Mouse (Mus musculus) urinary bladder, adult 2 months (tissue): ENCODE measurements at regions not wholly inside any gene's neighbourhood (a gene's known extent, or its start where the extent isn't known, plus 50 kb on each side); places are given as distances from the start of the nearest gene placed in this dataset.

Source experiments
- DNase-seq: peaks from one replicate; pipeline ENCODE4 v3.0.0; 2022; ENCODE audit warnings: low spot score

- no peak for DNase-seq
Measured at GRCm38 (mm10) chr12:26631795-26632122, 162.8 kb downstream of the Cmpk2 start.

GRCm38 (mm10) chr12:26631111-26631794 lies 162.2 kb downstream of the Cmpk2 start:
- DNase-seq = no peak

GRCm38 (mm10) chr12:26621135-26621932 lies 152.3 kb downstream of the Cmpk2 start:
- no peak for DNase-seq

GRCm38 (mm10) chr12:26620501-26621134 lies 151.6 kb downstream of the Cmpk2 start:
- DNase-seq = no peak

- no peak for DNase-seq
Measured at GRCm38 (mm10) chr12:26617969-26618368, 149.0 kb downstream of the Cmpk2 start.

GRCm38 (mm10) chr12:26613086-26613705 lies 144.2 kb downstream of the Cmpk2 start:
- no peak for DNase-seq

GRCm38 (mm10) chr12:26610079-26610478 lies 141.1 kb downstream of the Cmpk2 start:
- no peak for DNase-seq

- no peak for DNase-seq
Measured at GRCm38 (mm10) chr12:26598501-26598900, 129.5 kb downstream of the Cmpk2 start.

- no peak for DNase-seq
Measured at GRCm38 (mm10) chr12:26592125-26592524, 123.1 kb downstream of the Cmpk2 start.

GRCm38 (mm10) chr12:26589091-26589490 lies 120.1 kb downstream of the Cmpk2 start:
- no peak for DNase-seq

- no peak for DNase-seq
Measured at GRCm38 (mm10) chr12:26577438-26577837, 108.4 kb downstream of the Cmpk2 start.

- DNase-seq = no peak
Measured at GRCm38 (mm10) chr12:26571602-26572001, 102.6 kb downstream of the Cmpk2 start.

- DNase-seq = no peak
Measured at GRCm38 (mm10) chr12:26567435-26567834, 98.4 kb downstream of the Cmpk2 start.

GRCm38 (mm10) chr12:26562858-26563257 lies 93.9 kb downstream of the Cmpk2 start:
- DNase-seq = no peak

GRCm38 (mm10) chr12:26559560-26559959 lies 90.6 kb downstream of the Cmpk2 start:
- DNase-seq = no peak

GRCm38 (mm10) chr12:26557411-26557810 lies 88.4 kb downstream of the Cmpk2 start:
- DNase-seq = no peak

GRCm38 (mm10) chr12:26551168-26551926 lies 82.3 kb downstream of the Cmpk2 start:
- DNase-seq = no peak

GRCm38 (mm10) chr12:26547466-26547865 lies 78.5 kb downstream of the Cmpk2 start:
- no peak for DNase-seq

GRCm38 (mm10) chr12:26546361-26546760 lies 77.4 kb downstream of the Cmpk2 start:
- no peak for DNase-seq

GRCm38 (mm10) chr12:26543463-26543862 lies 74.5 kb downstream of the Cmpk2 start:
- no peak for DNase-seq

- no peak for DNase-seq
Measured at GRCm38 (mm10) chr12:26542451-26542850, 73.4 kb downstream of the Cmpk2 start.
